Mouse (Mus musculus) megakaryocyte-erythroid progenitor cell, adult 5 weeks (primary cell): ENCODE results near the gene Exoc3l2. TPM values are rescaled to one million over a fixed set of nuclear protein-coding genes. Genes with fewer than 3 reads are reported as not detected.

Source experiments
- polyA plus RNA-seq: library from polyadenylated mRNA; stranded (reverse); fragments of >175 nt; gene quantifications from 2 replicates; pipeline ENCODE4 v1.2.3, GENCODE M21; 2012

The Exoc3l2 gene
- 8.3 and 12.5 TPM in 2 replicates for polyA plus RNA-seq

GRCm38 (mm10) chr7:19462884-19463381 is at the start of gene Exoc3l2:
TSS of gene Exoc3l2 (plus strand) at chr7:19463331.

GRCm38 (mm10) chr7:19458591-19459111 is 4.5 kb upstream of the Exoc3l2 start, which contains the start of gene Mark4:
TSS of gene Mark4 (minus strand) at chr7:19458821.

GRCm38 (mm10) chr7:19508150-19508923 is 45.2 kb downstream of the Exoc3l2 start, which contains the start of the genes Bloc1s3 and Trappc6a:
TSS of gene Bloc1s3 (minus strand) at chr7:19508367.
TSS of gene Trappc6a (plus strand) at chr7:19508395.

GRCm38 (mm10) chr7:19517652-19518365 is 54.7 kb downstream of the Exoc3l2 start, which contains the start of gene Nkpd1:
TSS of gene Nkpd1 (plus strand) at chr7:19517838.

Other genes with a start within 250 kb of the Exoc3l2 start
- 15.0 and 16.4 TPM in 2 replicates for gene Opa3, start 235.0 kb upstream of the Exoc3l2 start, polyA plus RNA-seq
- gene Vasp, start 191.5 kb upstream of the Exoc3l2 start, polyA plus RNA-seq: 292 and 301 TPM in 2 replicates
- 0.04 and 1.4 TPM in 2 replicates for gene Ppm1n, start 183.3 kb upstream of the Exoc3l2 start, polyA plus RNA-seq
- 0.21 and 0.27 TPM in 2 replicates for gene Rtn2, start 180.7 kb upstream of the Exoc3l2 start, polyA plus RNA-seq
- gene Fosb, start 153.3 kb upstream of the Exoc3l2 start, polyA plus RNA-seq: 1,389 and 2,050 TPM in 2 replicates
- gene Ercc1, start 118.6 kb upstream of the Exoc3l2 start, polyA plus RNA-seq: 101 and 103 TPM in 2 replicates
- gene Cd3eap, start 103.8 kb upstream of the Exoc3l2 start, polyA plus RNA-seq: 27.5 and 29.4 TPM in 2 replicates
- gene Ppp1r13l, start 103.6 kb upstream of the Exoc3l2 start, polyA plus RNA-seq: 25.2 and 26.0 TPM in 2 replicates
- gene Ercc2, start 81.3 kb upstream of the Exoc3l2 start, polyA plus RNA-seq: 53.5 and 65.8 TPM in 2 replicates
- gene Klc3, start 59.2 kb upstream of the Exoc3l2 start, polyA plus RNA-seq: 0.63 and 0.65 TPM in 2 replicates
- 3.2 and 3.9 TPM in 2 replicates for gene Ckm, start 58.6 kb upstream of the Exoc3l2 start, polyA plus RNA-seq
- 76.5 and 81.2 TPM in 2 replicates for gene Mark4, start 4.5 kb upstream of the Exoc3l2 start, polyA plus RNA-seq
- gene Bloc1s3, start 45.0 kb downstream of the Exoc3l2 start, polyA plus RNA-seq: 5.2 and 5.9 TPM in 2 replicates
- 181 and 197 TPM in 2 replicates for gene Trappc6a, start 45.1 kb downstream of the Exoc3l2 start, polyA plus RNA-seq
- 0.23 and 0.40 TPM in 2 replicates for gene Nkpd1, start 54.5 kb downstream of the Exoc3l2 start, polyA plus RNA-seq
- gene Ppp1r37, start 99.7 kb downstream of the Exoc3l2 start, polyA plus RNA-seq: 109 and 133 TPM in 2 replicates
- gene Zfp296, start 114.0 kb downstream of the Exoc3l2 start, polyA plus RNA-seq: 28.5 and 30.1 TPM in 2 replicates
- 60.2 and 61.0 TPM in 2 replicates for gene Gemin7, start 114.3 kb downstream of the Exoc3l2 start, polyA plus RNA-seq
- 150 and 199 TPM in 2 replicates for gene Clasrp, start 141.2 kb downstream of the Exoc3l2 start, polyA plus RNA-seq
- 15.2 and 16.3 TPM in 2 replicates for gene Relb, start 166.1 kb downstream of the Exoc3l2 start, polyA plus RNA-seq
- gene Clptm1, start 201.7 kb downstream of the Exoc3l2 start, polyA plus RNA-seq: 108 and 122 TPM in 2 replicates
- 1.3 and 1.8 TPM in 2 replicates for gene Apoc2, start 214.6 kb downstream of the Exoc3l2 start, polyA plus RNA-seq
- not detected in 2 replicates for gene Gm44805, start 218.1 kb downstream of the Exoc3l2 start, polyA plus RNA-seq
- gene Apoc4, start 218.1 kb downstream of the Exoc3l2 start, polyA plus RNA-seq: not detected in 2 replicates
- gene Apoc1, start 229.3 kb downstream of the Exoc3l2 start, polyA plus RNA-seq: 3.4 and 3.7 TPM in 2 replicates
- 667 and 1,153 TPM in 2 replicates for gene Apoe, start 235.9 kb downstream of the Exoc3l2 start, polyA plus RNA-seq